Mouse (Mus musculus) testis, adult 2 months (tissue): ENCODE results near the gene Cpa2. TPM values are rescaled to one million over a fixed set of nuclear protein-coding genes. Genes with fewer than 3 reads are reported as not detected.

Experiments used
- H3K27ac ChIP-seq: fragments of 200-500 bp; 2 replicates; pipeline ENCODE4 v1.5.1; 2012; ENCODE audit warnings: low read depth, low read length; ENCODE audit not compliant: control insufficient read depth, insufficient read depth
- H3K27me3 ChIP-seq: fragments of 200-500 bp; 2 replicates; pipeline ENCODE4 v1.6.1; 2012; ENCODE audit warnings: mild to moderate bottlenecking, low read length, moderate library complexity; ENCODE audit not compliant: control insufficient read depth, insufficient read depth
- H3K36me3 ChIP-seq: fragments of 200-500 bp; 2 replicates; pipeline ENCODE4 v1.6.1; 2012; ENCODE audit warnings: mild to moderate bottlenecking, low read length; ENCODE audit not compliant: control insufficient read depth, insufficient read depth
- H3K4me1 ChIP-seq: fragments of 200-500 bp; 2 replicates; pipeline ENCODE4 v1.6.1; 2012; ENCODE audit warnings: low read length; ENCODE audit not compliant: control insufficient read depth, insufficient read depth
- H3K4me3 ChIP-seq: fragments of 200-500 bp; 2 replicates; pipeline ENCODE4 v1.5.1; 2012; ENCODE audit warnings: low read depth, mild to moderate bottlenecking, low read length, moderate library complexity, mixed read lengths; ENCODE audit not compliant: control insufficient read depth
- CTCF ChIP-seq: fragments of 200-500 bp; IDR thresholded peaks from 2 replicates; pipeline ENCODE4 v1.5.1; 2012; ENCODE audit warnings: low read depth, mild to moderate bottlenecking, inconsistent platforms, low read length, moderate library complexity; ENCODE audit not compliant: control insufficient read depth, insufficient read depth, insufficient replicate concordance
- POLR2A ChIP-seq: fragments of 200-500 bp; IDR thresholded peaks from 2 replicates; pipeline ENCODE4 v1.6.1; 2012; ENCODE audit warnings: low read depth, mild to moderate bottlenecking, inconsistent platforms, low read length, moderate library complexity; ENCODE audit not compliant: control insufficient read depth
- polyA plus RNA-seq: library from polyadenylated mRNA; depleted of rRNA; stranded (reverse); fragments of >200 nt; gene quantifications from 2 replicates; pipeline ENCODE4 v1.2.3, GENCODE M21; 2012

Cpa2 gene
- polyA plus RNA-seq, 1 experiment, result 1.4 TPM

- H3K36me3 ChIP-seq, result no peaks in the 10 kb centered on the region
- H3K27ac ChIP-seq, result no peak overlapping the region
- H3K4me3 ChIP-seq, result no peak overlapping the region
- H3K4me1 ChIP-seq, result peaks cover 7% of the 10 kb centered on the region
- TF ChIP-seq CTCF, result no peak
- H3K27me3 ChIP-seq, result no peaks in the 10 kb centered on the region; the same call in 1 of the 2 replicates
Measured at GRCm38 (mm10) chr6:30543077-30543476, 1.7 kb downstream of the Cpa2 start.

GRCm38 (mm10) chr6:30543851-30544250, 2.5 kb downstream of the Cpa2 start:
- no peak overlapping the region for H3K27ac ChIP-seq
- H3K4me3 ChIP-seq, result no peak overlapping the region
- no peaks in the 10 kb centered on the region for H3K36me3 ChIP-seq
- TF ChIP-seq POLR2A, result no peak
- TF ChIP-seq CTCF, result no peak
- no peaks in the 10 kb centered on the region; the same call in 1 of the 2 replicates for H3K27me3 ChIP-seq
- H3K4me1 ChIP-seq, result peaks cover 6% of the 10 kb centered on the region

GRCm38 (mm10) chr6:30545689-30546088, 4.3 kb downstream of the Cpa2 start:
- TF ChIP-seq CTCF (no peak), POLR2A (no peak)

GRCm38 (mm10) chr6:30546571-30547273, 5.3 kb downstream of the Cpa2 start:
- no peaks in the 10 kb centered on the region; the same call in 1 of the 2 replicates for H3K27me3 ChIP-seq
- no peaks in the 10 kb centered on the region for H3K36me3 ChIP-seq
- no peak for TF ChIP-seq CTCF
- no peak for TF ChIP-seq POLR2A
- H3K27ac ChIP-seq, result no peak overlapping the region
- peak overlapping the region; percentile 32 for H3K4me3 ChIP-seq
- peaks cover 6% of the 10 kb centered on the region for H3K4me1 ChIP-seq

More at GRCm38 (mm10) chr6:30545689-30546088, 4.3 kb downstream of the Cpa2 start:
- Histone ChIP-seq H3K4me1 (peaks cover 6% of the 10 kb centered on the region), H3K36me3 (no peaks in the 10 kb centered on the region), H3K27me3 (no peaks in the 10 kb centered on the region; the same call in 1 of the 2 replicates), H3K27ac (no peak overlapping the region), H3K4me3 (no peak overlapping the region)

- Histone ChIP-seq H3K27ac (no peak overlapping the region), H3K4me3 (no peak overlapping the region; the same call in 1 of the 2 replicates), H3K4me1 (peaks cover 10% of the 10 kb centered on the region), H3K27me3 (no peaks in the 10 kb centered on the region; the same call in 1 of the 2 replicates), H3K36me3 (no peaks in the 10 kb centered on the region)
- TF ChIP-seq POLR2A, result no peak
- no peak for TF ChIP-seq CTCF
Measured at GRCm38 (mm10) chr6:30547274-30547645, 5.9 kb downstream of the Cpa2 start.

GRCm38 (mm10) chr6:30547656-30548306, 6.4 kb downstream of the Cpa2 start:
- TF ChIP-seq POLR2A, result no peak
- no peak for TF ChIP-seq CTCF
- H3K36me3 ChIP-seq, result no peaks in the 10 kb centered on the region
- peaks cover 10% of the 10 kb centered on the region for H3K4me1 ChIP-seq
- no peak overlapping the region for H3K27ac ChIP-seq
- H3K27me3 ChIP-seq, result no peaks in the 10 kb centered on the region; the same call in 1 of the 2 replicates
- H3K4me3 ChIP-seq, result no peak overlapping the region

- H3K36me3 ChIP-seq, result no peaks in the 10 kb centered on the region
- TF ChIP-seq CTCF (no peak), POLR2A (no peak)
- H3K27me3 ChIP-seq, result no peaks in the 10 kb centered on the region; the same call in 1 of the 2 replicates
- no peak overlapping the region for H3K4me3 ChIP-seq
- H3K27ac ChIP-seq, result no peak overlapping the region
- H3K4me1 ChIP-seq, result peaks cover 10% of the 10 kb centered on the region
Measured at GRCm38 (mm10) chr6:30549231-30549761, 7.9 kb downstream of the Cpa2 start.
